Mouse (Mus musculus): ENCODE measurements around the gene Mov10.

The Mov10 gene

GRCm38 (mm10) chr3:104805539-104805938 is 12.8 kb downstream of the Mov10 start:
- DNase-seq (ENCODE audit: low spot score in 2 of 2): no peak

- DNase-seq (ENCODE audit: low spot score in 2 of 2): no peak
Measured at GRCm38 (mm10) chr3:104804312-104804711, 14.1 kb downstream of the Mov10 start.

- no peak for DNase-seq (ENCODE audit: low spot score in 2 of 2)
Measured at GRCm38 (mm10) chr3:104801481-104801880, 16.9 kb downstream of the Mov10 start.

- no peak for DNase-seq (ENCODE audit: low spot score in 2 of 2)
Measured at GRCm38 (mm10) chr3:104800681-104801080, 17.7 kb downstream of the Mov10 start.

GRCm38 (mm10) chr3:104796430-104797082 is 21.8 kb downstream of the Mov10 start:
- DNase-seq (ENCODE audit: low spot score in 2 of 2): no peak

GRCm38 (mm10) chr3:104795661-104796340 is 22.6 kb downstream of the Mov10 start:
- DNase-seq (ENCODE audit: low spot score in 2 of 2): no peak

- no peak for DNase-seq (ENCODE audit: low spot score in 2 of 2)
Measured at GRCm38 (mm10) chr3:104794953-104795470, 23.4 kb downstream of the Mov10 start.

GRCm38 (mm10) chr3:104793871-104794828 is 24.2 kb downstream of the Mov10 start:
- DNase-seq (ENCODE audit: low spot score in 2 of 2): peak; percentile 37 to 44

- no peak for DNase-seq (ENCODE audit: low spot score in 2 of 2)
Measured at GRCm38 (mm10) chr3:104792360-104793270, 25.7 kb downstream of the Mov10 start.

- DNase-seq (ENCODE audit: low spot score in 2 of 2): no peak
Measured at GRCm38 (mm10) chr3:104791671-104792070, 26.7 kb downstream of the Mov10 start.

- no peak for DNase-seq (ENCODE audit: low spot score in 2 of 2)
Measured at GRCm38 (mm10) chr3:104791017-104791416, 27.3 kb downstream of the Mov10 start.

- no peak for DNase-seq (ENCODE audit: low spot score in 2 of 2)
Measured at GRCm38 (mm10) chr3:104790401-104790937, 27.9 kb downstream of the Mov10 start.

- no peak for DNase-seq (ENCODE audit: low spot score in 2 of 2)
Measured at GRCm38 (mm10) chr3:104789822-104790221, 28.5 kb downstream of the Mov10 start.

- DNase-seq (ENCODE audit: low spot score in 2 of 2): no peak
Measured at GRCm38 (mm10) chr3:104789312-104789605, 29.1 kb downstream of the Mov10 start.

GRCm38 (mm10) chr3:104788561-104789311 is 29.6 kb downstream of the Mov10 start:
- no peak for DNase-seq (ENCODE audit: low spot score in 2 of 2)

GRCm38 (mm10) chr3:104788075-104788474 is 30.3 kb downstream of the Mov10 start, which contains the start of gene Rhoc:
Gene Rhoc (plus strand): TSS chr3:104788375.
- no peak for DNase-seq (ENCODE audit: low spot score in 2 of 2)

GRCm38 (mm10) chr3:104785284-104785683 is 33.1 kb downstream of the Mov10 start:
- DNase-seq (ENCODE audit: low spot score in 2 of 2): no peak

GRCm38 (mm10) chr3:104783971-104784500 is 34.3 kb downstream of the Mov10 start:
- no peak for DNase-seq (ENCODE audit: low spot score in 2 of 2)

- DNase-seq (ENCODE audit: low spot score in 2 of 2): no peak
Measured at GRCm38 (mm10) chr3:104782061-104782681, 36.2 kb downstream of the Mov10 start.
